Mouse (Mus musculus) spleen, adult 2 months (tissue): ENCODE data around the gene Tapbp. TPM values are rescaled to one million over a fixed set of nuclear protein-coding genes. Genes with fewer than 3 reads are reported as not detected.
A peak's percentile ranks its signal among the peaks of the same experiment; 100 is the strongest.
"Not testable (repeated sequence)": the region's sequence is repeated elsewhere in the genome, so short reads cannot be mapped to it uniquely, and the experiment has no call there.

ENCODE experiments used
- DNase-seq, 2 experiments: peaks; one replicate each; pipeline versions ENCODE4 v3.0.0 to v3.0.0-alpha.2; 2012 to 2021; ENCODE audit warnings: low spot score in 2 of 2, low read depth in 1 of 2
- H3K27ac ChIP-seq: fragments of 200-500 bp; 2 replicates; pipeline ENCODE4 v1.5.1; 2012; ENCODE audit warnings: low read length, inconsistent platforms; ENCODE audit not compliant: insufficient read depth
- H3K27me3 ChIP-seq: fragments of 200-500 bp; 2 replicates; pipeline ENCODE4 v1.6.1; 2012; ENCODE audit warnings: mild to moderate bottlenecking, moderate library complexity, low read length, inconsistent platforms; ENCODE audit not compliant: control insufficient read depth, insufficient read depth
- H3K36me3 ChIP-seq: fragments of 200-500 bp; 2 replicates; pipeline ENCODE4 v1.6.1; 2012; ENCODE audit warnings: mild to moderate bottlenecking, low read length, inconsistent platforms; ENCODE audit not compliant: control insufficient read depth, insufficient read depth
- H3K4me1 ChIP-seq: fragments of 200-500 bp; 2 replicates; pipeline ENCODE4 v1.6.1; 2011; ENCODE audit warnings: inconsistent platforms; ENCODE audit not compliant: control insufficient read depth, insufficient read depth, insufficient read length
- H3K4me3 ChIP-seq: fragments of 200-500 bp; 2 replicates; pipeline ENCODE4 v1.5.1; 2011; ENCODE audit warnings: mild to moderate bottlenecking, inconsistent platforms; ENCODE audit not compliant: insufficient read depth, insufficient read length; ENCODE audit errors: extremely low read depth
- CTCF ChIP-seq: fragments of 200-500 bp; IDR thresholded peaks from 2 replicates; pipeline ENCODE4 v1.5.1; 2011; ENCODE audit warnings: mild to moderate bottlenecking, inconsistent platforms; ENCODE audit not compliant: insufficient read depth, insufficient read length, insufficient replicate concordance; ENCODE audit errors: extremely low read depth
- POLR2A ChIP-seq: fragments of 200-500 bp; IDR thresholded peaks from 2 replicates; pipeline ENCODE4 v1.6.1; 2011; ENCODE audit warnings: low read depth, low read length, inconsistent platforms
- WGBS: fragments of 180-500 bp; shearing (Covaris S2); methylation state at CpG from one replicate; pipeline ENCODE4 v1.1.7; 2018; 5-methylcytosine and 5-hydroxymethylcytosine counted together
- polyA plus RNA-seq: library from polyadenylated mRNA; depleted of rRNA; stranded (reverse); fragments of >200 nt; gene quantifications from 2 replicates; pipeline ENCODE4 v1.2.3, GENCODE M21; 2012; rRNA removed

Tapbp gene
- 188 and 240 TPM in 2 replicates for polyA plus RNA-seq

DNA sequence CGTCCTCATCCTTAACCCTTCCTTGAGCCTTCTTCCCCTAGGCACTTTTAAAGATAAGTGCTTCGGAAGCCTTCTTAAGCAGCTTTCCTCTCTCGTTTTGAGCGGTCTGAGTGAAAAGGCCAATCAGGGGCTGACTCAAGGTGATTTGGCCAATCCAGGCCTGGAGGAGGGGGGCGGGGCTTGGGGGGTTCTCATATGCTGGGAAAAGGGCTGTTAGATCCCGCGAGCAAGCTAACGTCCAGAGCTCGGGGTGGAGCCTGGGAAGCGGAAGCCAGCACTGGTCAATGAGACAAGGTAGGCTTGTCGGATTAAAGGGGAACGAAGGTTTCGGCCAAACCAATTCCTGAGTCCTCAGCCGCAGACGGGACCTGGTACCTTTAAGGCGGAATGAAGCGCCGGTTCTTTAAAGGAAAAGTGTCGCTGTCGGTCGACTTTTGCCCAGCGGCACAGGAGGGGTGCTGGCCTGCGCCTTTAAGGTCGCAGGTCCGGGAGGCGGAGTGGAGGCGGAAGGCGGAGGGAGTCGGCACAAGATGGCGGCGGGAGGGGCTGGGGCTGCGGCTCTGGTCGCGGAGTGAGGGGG, at the start of gene Tapbp, which contains the start of gene Zbtb22:
Tapbp (plus strand) TSS at position 229 of the 580 bp plus-strand sequence.
Zbtb22 (plus strand) TSS at position 234 of the 580 bp plus-strand sequence.
- peak; percentile 94 for DNase-seq
- H3K4me1 ChIP-seq, result peaks cover 15% of the 10 kb centered on the region; the same call in 1 of the 2 replicates
- peak within 1 kb of the TSS; percentile 64 for H3K27ac ChIP-seq
- peak within 1 kb of the TSS; percentile 63 for H3K4me3 ChIP-seq
- WGBS, result under 1% methylated on average over 29 of the region's 34 CpGs
- peaks cover 32% of the 10 kb centered on the region for H3K36me3 ChIP-seq
- no peaks in the 10 kb centered on the region for H3K27me3 ChIP-seq
- TF ChIP-seq POLR2A (0 out of 2 replicates have a peak, but pooled peaks have one; percentile 1), CTCF (no peak)

DNA sequence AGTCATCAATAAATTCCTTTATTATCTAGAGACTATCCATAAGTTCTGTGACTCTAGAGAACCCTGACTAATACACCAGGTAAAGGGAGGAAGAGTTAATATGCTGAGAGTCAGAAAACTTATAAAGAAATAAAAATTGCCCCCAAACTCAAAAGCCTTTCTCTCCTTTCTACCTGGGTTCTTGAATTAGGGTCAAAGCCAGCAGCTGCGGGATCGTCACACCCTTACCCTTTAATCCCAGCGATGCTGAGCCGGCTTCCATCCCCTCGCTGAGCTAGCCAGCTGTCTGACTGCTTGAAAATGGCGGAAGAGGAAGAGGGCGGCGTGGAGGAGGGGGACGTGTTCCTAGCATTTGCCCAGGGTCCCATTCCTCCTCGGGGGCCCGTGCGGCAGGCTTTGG, 42.2 kb upstream of the Tapbp start, which contains the start of gene Gm7029:
Gm7029 (plus strand) TSS at position 301 of the 400 bp plus-strand sequence.
- DNase-seq, result not testable (repeated sequence)

DNA sequence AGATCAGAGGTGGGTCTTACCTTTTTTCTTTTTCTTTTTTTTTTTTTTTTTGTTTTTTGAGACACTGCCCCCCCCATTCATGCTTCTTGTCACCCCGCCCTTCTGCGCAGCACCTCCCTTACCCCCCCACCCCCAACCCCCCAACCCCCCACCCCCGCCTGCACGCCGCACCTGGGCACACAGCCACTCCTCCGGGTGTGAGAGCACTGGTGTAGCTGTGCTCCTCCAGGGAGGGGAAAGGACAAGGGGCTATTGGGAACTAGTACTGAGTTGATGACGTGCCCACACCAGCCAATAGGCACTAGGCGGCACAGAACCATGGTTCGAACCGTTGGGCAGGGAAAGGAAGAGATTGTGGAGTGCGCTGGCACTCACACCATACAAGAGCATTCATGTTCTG, 41.3 kb upstream of the Tapbp start:
- H3K36me3 ChIP-seq, result no peaks in the 10 kb centered on the region
- no peak for DNase-seq
- no peak for TF ChIP-seq POLR2A
- TF ChIP-seq CTCF, result no peak
- 93% methylated on average over 11 of the region's 11 CpGs for WGBS
- H3K27me3 ChIP-seq, result no peaks in the 10 kb centered on the region
- H3K4me3 ChIP-seq, result no peak overlapping the region
- no peaks in the 10 kb centered on the region for H3K4me1 ChIP-seq
- no peak overlapping the region for H3K27ac ChIP-seq

More for the DNA sequence above, 42.2 kb upstream of the Tapbp start, which contains the start of gene Gm7029:
- H3K36me3 ChIP-seq, H3K4me1 ChIP-seq, H3K4me3 ChIP-seq, H3K27me3 ChIP-seq, H3K27ac ChIP-seq: not testable (repeated sequence)
- WGBS, result 94% methylated on average over 5 of the region's 12 CpGs

DNA sequence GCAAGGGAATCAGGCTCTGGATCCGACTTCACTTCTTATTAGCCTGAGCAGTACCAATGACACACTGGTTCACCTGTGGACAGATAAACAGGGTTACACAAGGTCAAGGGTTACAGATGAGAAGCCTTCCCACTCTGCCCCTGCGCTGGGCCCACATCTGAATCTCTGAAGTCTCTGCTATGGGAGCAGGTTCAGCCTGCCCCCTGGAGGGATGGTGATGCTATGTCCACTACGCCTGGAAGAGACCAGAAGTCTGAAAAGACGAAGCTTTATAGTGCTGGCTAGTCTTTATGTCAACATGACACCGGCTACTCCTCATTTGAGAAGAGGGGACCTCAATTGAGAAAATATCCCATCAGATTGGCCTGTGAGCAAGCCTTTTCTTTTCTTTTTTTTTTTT, 39.9 kb upstream of the Tapbp start:
- DNase-seq, result peak in 1 of 2 experiments; percentile 9
- 89% methylated on average over 5 of the region's 5 CpGs for WGBS
- not testable (repeated sequence) for H3K27me3 ChIP-seq, H3K4me3 ChIP-seq, H3K36me3 ChIP-seq, H3K4me1 ChIP-seq, H3K27ac ChIP-seq

DNA sequence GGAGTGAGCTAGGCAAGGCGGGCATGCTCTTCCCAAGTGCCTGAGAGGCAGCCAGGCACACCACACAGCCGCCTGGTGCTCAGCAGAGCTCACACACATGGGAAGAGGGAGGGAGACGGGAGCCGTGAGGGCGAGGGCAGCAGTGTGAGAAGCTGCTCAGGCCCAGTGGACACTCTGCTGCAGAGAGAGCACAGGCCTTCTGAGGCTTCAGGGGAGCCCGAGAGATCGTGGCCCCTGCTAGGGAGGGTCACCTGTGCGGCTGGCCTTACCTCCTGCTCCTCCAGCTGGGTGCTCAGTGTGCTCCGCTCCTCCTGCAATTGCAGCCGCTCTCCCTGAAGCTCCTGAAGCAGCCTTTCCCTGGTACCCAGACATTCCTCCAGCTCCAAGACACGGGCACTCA, 31.4 kb upstream of the Tapbp start:
- H3K4me3 ChIP-seq, DNase-seq, H3K4me1 ChIP-seq, H3K27me3 ChIP-seq, H3K36me3 ChIP-seq, H3K27ac ChIP-seq: not testable (repeated sequence)
- WGBS, result 98% methylated on average over 9 of the region's 11 CpGs

DNA sequence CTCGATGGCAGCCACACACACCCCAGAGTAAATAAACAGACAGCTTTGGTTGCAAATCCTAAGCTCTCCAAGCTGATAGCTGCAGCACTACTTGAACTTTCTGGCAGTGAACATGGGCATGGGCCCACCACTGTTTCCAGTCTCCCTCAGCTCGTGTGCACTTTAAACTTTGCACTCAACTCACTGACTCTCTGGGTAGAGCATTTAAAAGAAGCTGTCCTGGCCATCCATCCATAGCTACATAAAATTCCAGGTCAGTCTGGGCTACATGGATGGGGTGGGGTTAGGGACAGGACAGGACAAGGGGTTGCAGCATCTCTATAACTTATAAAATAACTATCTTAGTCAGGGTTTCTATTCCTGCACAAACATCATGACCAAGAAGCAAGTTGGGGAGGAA, 27.9 kb upstream of the Tapbp start:
- not testable (repeated sequence) for H3K27ac ChIP-seq, H3K4me1 ChIP-seq, DNase-seq, H3K36me3 ChIP-seq, H3K27me3 ChIP-seq, H3K4me3 ChIP-seq
- 81% methylated on average over 2 of the region's 2 CpGs for WGBS

DNA sequence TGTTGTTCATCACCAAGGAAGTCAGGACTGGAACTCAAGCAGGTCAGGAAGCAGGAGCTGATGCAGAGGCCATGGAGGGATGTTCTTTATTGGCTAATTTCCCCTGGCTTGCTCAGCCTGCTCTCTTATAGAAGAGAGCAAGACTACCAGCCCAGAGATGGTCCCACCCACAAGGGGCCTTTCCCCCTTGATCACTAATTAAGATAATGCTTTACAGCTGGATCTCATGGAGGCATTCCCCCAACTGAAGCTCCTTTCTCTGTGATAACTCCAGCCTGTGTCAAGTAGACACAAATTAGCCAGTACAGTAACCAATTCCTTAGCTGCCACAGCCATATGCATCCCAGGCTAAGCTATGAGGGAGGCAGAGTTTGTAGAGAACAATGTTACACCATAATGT, 27.5 kb upstream of the Tapbp start:
- not testable (repeated sequence) for H3K27me3 ChIP-seq, H3K36me3 ChIP-seq, DNase-seq, H3K4me3 ChIP-seq, H3K27ac ChIP-seq, H3K4me1 ChIP-seq

DNA sequence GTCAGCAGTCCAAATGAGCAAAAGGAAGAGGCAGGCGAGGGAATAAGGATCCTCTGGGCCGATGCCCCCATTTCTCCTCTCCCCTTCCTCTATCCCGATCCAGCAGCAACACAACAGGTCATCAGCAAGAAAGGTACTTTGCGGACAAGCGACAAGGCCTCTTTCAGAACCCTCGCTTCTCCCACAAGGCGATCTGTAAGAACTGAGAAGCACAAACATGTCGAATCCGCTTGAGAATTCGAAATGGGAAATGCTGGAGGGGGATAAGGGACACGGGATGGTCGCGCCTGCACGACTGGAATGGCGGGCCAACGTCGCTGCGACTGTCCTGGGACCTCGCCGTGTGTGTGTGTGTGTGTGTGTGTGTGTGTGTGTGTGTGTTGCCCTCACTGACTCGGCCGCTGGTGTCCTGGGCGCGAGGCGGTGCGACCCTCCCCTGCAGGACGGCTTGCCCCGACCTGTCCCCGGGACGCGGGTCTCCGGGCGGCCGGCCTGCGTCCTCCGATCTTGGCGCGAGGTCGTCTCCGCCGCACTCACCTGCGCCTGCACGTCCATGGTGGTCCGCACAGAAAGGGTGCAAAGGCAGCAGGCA, 25.7 kb upstream of the Tapbp start:
- not testable (repeated sequence) for H3K4me1 ChIP-seq, DNase-seq, H3K27me3 ChIP-seq, H3K27ac ChIP-seq, H3K36me3 ChIP-seq
- 1% methylated on average over 41 of the region's 44 CpGs for WGBS
- peak overlapping the region; percentile 74 for H3K4me3 ChIP-seq
